Mouse (Mus musculus) layer of hippocampus, postnatal 36 days (tissue): ENCODE data around the gene Pfkfb2. TPM values are rescaled to one million over a fixed set of nuclear protein-coding genes. Genes with fewer than 3 reads are reported as not detected.

ENCODE experiments used
- DNase-seq, 2 experiments: peaks; one replicate each; pipeline ENCODE4 v3.0.0; 2022
- total RNA-seq, 2 experiments: library from RNA; stranded (reverse); gene quantifications; 2 replicates each; pipeline ENCODE4 v1.2.3; 2021

Pfkfb2 gene
- total RNA-seq, 2 experiments from 2014 or later, result 46.2 to 46.7 TPM

GRCm38 (mm10) chr1:130737411-130737881 is 8.4 kb upstream of the Pfkfb2 start:
- no peak for DNase-seq

- DNase-seq, result no peak
These were observed 5.8 kb upstream of the Pfkfb2 start for GRCm38 (mm10) chr1:130734852-130735251.

GRCm38 (mm10) chr1:130734452-130734851 is 5.4 kb upstream of the Pfkfb2 start:
- DNase-seq, result no peak

- DNase-seq, result peak in 1 of 2 experiments; percentile 20
These were observed 4.6 kb upstream of the Pfkfb2 start for GRCm38 (mm10) chr1:130733671-130734070.

DNA sequence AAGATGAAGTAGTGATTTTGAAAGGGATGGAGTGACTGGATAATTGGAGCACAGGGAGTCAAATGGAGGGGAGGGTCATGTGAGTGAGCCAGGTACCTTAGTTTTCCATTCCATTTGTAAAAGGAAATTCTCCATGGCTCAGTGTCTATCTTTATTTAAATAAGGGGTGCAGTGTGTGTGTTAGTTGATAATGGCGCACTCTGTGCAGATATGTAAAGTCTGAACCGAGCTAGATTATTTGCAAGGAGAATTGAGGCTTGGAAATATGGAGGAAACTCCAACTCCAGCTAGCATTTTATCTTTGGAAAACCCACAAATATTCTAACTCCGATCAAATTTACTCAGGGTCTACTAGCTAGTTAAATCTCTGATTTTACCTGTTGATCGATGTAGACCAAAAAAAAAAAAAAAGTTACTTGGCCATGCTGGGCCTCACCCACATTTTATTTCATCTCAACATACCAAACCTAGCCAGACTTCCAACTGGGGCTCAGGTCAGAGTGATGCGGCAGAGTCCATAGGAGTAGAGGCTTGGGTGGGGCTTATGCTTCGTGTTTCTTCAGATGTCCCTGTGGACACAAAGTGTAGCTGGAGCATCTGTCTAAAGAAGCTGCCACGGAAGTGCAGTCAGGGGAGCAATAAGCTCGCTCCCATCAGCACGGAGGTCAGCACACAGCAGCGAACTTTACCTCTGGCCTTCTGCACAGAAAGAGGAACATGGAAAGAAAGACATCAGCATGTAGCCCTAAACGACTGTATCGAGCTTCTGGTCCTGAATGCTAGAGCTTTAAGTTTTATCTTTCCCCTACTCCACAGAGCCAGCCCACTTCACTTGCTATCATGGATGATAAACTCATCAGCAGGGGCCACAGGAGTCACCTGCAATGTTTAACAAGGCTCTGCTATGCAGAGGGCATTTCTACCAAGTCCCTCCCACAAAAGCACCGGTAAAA is 3.9 kb upstream of the Pfkfb2 start:
- no peak for DNase-seq

GRCm38 (mm10) chr1:130731741-130732337 is 2.8 kb upstream of the Pfkfb2 start, which contains the start of gene AA986860:
Gene AA986860 (plus strand): TSS chr1:130731976.
- DNase-seq, result no peak

GRCm38 (mm10) chr1:130728708-130729107 is 345 bp downstream of the Pfkfb2 start:
- DNase-seq, result no peak

DNA sequence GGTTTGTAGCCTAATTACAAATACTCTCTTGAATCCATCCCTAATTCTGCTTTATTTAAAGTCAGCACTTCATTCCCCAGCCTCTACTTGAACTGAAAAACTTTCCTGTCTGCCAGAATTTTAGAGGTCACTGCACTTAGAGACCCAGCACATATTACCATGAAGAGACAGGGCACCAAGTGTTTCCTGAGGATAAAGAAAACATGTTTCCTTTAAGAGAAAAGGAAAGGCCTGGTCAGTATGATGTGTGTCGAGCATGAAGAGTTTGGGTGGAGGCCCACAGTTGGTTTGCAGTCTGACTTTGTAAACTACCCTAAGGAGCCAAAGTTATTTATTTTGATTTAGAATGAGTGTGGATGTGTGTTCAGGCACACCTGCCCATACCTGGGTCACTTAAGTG is 983 bp downstream of the Pfkfb2 start:
- no peak for DNase-seq

DNA sequence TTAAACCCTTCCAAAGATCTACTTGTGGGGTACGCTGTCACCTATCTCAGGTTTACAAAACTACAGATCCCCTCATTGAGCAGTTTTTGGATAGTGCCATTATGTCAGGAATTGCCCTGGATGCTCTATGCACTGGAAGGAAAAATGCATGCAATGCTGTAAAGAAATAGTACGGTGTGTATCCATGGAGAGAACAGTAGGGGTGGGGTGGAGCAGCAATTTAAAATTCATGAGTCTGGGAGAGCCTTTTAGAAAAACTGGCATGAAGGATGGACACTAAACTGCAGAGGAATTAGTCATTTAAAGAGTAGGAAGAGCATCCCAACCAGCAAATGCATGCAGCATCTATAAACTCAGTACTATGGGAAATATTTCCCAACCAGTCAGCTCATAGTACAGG is 2.7 kb downstream of the Pfkfb2 start:
- DNase-seq, result no peak

DNA sequence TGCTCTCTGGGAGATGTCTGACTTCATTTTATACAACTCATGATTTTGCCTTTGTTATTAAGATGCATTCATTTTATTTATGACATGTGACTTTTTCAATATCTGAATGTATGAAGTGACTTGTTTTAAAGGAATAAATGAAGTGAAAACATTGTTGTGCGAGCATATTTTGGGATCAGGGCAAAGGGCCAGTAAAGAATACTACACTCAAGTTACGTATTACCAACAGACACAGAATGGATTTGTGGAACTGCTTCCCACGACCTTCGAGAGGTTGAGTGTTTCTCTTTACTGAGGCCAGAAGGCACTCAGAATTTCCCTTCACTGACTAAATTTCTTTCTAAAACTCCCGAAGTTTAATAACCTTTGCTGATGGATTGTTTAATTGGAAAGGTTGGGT is 4.8 kb downstream of the Pfkfb2 start:
- DNase-seq, result no peak

- peak; percentile 84 to 85 for DNase-seq
These were observed 11.7 kb downstream of the Pfkfb2 start, which contains the start of gene Yod1 for GRCm38 (mm10) chr1:130717291-130717871. Gene Yod1 (plus strand): TSS chr1:130717327.

DNA sequence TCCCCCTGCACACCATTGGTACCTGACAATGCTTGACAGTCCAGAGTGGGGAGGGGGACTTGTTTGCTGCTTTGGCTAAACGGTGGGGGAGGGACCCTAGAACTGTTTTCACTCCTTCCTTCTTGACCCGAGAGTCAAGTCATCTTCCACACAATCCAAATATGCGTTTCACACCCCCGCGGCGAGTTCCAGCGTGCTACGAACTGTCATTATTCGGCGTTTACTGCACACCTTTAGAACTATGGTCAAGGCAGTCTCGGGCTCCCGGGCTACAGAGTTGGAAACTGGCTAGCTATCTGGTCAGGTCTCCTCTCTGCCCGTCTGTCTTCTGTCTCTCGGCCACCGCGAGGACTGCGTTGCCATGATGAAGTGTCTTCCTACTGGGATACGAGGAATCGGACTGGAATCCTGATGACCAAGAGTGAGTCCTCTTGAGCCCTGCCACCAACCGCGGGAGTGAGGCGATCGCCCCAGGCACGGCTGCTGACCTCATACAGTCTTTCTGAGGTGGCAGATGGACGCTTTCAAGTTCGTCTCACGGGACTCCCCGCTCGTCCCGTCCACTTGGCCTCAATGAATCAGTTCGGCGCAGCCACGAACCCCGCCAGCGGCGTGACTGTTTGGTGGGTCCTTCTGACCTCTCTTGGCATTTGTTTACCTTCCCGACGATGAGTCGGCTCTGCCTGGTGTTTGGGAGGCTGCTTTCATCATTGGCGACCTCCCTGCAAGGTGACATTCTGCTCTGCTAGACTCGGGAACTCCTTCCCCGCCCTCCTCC is 12.4 kb downstream of the Pfkfb2 start:
- DNase-seq, result peak; percentile 41 to 66

DNA sequence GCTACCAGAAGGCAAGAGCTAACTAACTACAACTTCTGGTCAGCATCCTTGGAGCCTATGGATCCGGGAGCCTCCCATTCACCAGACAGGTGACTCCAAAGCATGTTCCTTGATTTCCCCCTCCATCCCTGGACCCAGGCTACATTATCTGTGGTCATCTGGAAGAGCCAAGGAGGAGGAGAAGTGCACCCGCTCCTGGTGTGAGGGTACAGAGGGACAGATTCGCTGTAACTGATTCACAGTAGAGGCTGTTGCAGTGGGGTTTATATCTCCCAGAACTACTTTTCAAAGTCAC is 12.9 kb downstream of the Pfkfb2 start:
- DNase-seq, result no peak

- peak; percentile 92 to 93 for DNase-seq
These were observed 13.4 kb downstream of the Pfkfb2 start, which contains the start of gene Gm29427 for GRCm38 (mm10) chr1:130715561-130716217. Gene Gm29427 (minus strand): TSS chr1:130715799.

DNA sequence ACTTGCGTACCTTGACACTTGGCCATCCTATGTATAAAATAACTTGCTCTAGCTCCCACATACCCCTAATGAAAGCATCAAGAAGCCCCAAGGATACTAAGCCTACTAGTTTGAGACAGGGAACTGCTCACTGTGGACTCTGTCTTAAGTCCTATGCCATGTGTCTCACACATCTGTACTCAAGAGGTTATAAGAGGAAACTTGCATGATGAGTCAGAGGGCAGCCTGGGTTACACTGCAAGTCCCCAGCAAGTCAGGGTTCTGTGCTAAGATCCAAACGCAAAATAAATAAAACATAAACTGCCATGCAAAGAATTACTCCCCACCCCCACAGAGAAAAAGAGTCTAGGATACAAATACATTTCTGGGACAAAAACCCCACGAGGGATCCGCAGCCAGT is 15.0 kb downstream of the Pfkfb2 start:
- DNase-seq, result no peak

DNA sequence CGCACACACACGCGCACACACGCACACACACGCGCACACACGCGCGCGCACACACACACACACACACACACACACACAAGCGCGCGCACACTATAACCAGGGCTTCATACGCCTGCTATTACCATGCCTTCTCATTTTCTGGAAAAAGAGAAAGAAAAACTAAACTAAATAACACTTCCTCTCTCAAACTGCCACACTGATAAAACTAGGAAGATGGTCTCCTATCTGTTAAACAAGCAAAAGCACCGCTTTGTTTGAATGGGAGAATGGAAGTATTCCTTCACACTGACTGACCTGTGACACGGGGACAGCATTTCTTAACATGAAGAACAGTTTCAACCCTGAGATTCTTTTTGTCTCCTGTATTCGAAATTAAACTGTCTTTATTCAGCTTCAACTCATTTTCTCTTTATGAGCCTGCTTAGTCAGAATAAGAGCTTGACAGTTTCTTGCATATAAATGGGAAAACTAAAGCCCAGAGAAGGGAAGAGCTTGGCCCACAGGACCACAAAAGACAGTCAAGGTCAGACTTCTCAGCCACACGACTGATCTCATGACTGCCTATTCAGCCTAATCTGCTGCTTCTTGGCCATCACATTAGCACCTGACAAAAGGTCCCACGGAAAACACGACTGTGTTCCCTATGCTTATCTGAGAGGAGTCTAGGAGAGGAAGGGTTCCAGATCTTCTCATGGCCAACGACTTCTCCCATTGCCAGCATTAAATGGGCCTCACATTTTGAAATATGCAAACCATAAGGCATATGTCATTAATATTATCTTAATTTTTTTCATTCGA is 18.6 kb downstream of the Pfkfb2 start:
- DNase-seq, result no peak

- no peak for DNase-seq
These were observed 25.4 kb downstream of the Pfkfb2 start for GRCm38 (mm10) chr1:130703613-130704012.

DNA sequence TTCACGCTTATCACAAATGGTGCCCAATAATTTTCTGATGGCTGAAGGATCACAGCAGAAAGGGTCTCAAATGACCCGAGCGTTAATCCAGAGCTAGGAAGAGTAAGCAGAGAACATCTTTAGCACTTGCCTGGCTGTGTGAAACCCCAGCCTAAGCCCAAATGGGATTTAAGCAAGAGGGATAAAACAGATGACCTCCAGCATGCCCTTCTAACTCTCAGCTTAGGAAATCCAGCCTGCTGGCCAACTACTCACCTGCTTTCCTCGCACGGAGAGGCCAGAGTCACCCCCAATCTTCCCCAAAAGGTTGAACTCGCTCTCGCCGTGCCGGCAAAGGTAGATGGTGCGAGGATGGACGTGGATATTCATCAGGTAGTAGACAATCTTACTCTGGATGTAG is 27.1 kb downstream of the Pfkfb2 start:
- no peak for DNase-seq

- DNase-seq, result peak; percentile 29 to 55
These were observed 29.0 kb downstream of the Pfkfb2 start for GRCm38 (mm10) chr1:130699937-130700633.

DNA sequence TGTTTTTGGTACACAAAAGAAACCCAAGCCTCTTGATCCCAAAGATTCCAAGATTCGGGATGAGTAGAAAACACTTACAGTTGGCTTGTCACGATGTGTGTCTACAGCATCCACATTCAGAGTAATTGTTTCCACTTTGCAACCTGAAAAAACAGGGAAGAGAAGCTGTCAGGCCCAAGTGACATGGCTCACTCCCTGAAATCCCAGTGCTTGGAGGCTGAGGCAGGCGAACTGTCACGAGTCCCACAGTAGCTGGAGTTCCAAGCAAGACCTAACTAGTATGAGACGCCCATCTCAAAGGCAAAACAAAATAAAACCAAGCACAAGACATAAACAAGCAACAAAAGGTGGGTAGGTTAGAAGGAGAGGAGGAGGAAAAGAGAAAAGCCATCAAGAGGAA is 30.5 kb downstream of the Pfkfb2 start:
- no peak for DNase-seq
